Mouse (Mus musculus): ENCODE results near the gene Myh11. TPM values are rescaled to one million over a fixed set of nuclear protein-coding genes. Genes with fewer than 3 reads are reported as not detected.
"Not testable (repeated sequence)": the region's sequence is repeated elsewhere in the genome, so short reads cannot be mapped to it uniquely, and the experiment has no call there.

Myh11 gene
- total RNA-seq, 2 experiments from 2014 or later: 4.4 to 6.9 TPM

DNA sequence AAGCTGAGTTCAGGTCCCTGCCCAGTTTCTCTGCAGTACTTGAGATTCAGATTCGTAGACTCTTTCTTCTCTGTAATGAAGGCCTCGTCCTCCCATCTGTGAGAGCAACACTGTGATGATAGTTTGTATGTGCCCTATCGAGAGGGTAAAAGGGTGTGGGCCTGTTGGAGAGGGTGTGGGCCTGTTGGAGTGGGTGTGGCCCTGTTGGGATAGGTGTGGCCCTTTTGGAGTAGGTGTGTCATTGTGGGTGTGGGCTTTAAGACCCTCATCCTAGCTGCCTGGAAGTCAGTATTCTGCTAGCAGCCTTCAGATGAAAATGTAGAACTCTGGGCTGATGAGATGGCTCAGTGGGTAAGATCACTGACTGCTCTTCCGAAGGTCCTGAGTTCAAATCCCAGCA, 124.7 kb downstream of the Myh11 start:
- DNase-seq: no peak

DNA sequence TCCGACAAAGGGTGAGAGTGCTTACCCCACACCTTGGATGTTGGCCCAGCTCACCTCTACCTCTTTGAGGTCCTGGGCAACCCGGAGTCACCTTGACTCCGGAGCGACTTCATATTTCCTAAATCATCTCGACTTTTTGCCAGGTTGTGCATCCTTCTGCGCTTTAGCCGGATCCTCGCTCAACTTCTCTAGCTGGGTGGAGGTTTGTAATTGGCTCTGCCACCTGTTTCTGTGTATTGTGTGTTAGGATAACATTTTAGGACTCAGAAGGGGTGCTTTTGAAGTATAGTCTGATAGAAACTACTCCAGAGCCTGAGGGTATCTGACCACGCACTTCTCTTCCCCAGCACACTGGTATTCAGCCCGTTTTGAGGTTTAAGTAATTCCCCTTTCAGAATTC, 127.4 kb downstream of the Myh11 start:
- peak in 1 of 2 experiments; percentile 5 for DNase-seq

DNA sequence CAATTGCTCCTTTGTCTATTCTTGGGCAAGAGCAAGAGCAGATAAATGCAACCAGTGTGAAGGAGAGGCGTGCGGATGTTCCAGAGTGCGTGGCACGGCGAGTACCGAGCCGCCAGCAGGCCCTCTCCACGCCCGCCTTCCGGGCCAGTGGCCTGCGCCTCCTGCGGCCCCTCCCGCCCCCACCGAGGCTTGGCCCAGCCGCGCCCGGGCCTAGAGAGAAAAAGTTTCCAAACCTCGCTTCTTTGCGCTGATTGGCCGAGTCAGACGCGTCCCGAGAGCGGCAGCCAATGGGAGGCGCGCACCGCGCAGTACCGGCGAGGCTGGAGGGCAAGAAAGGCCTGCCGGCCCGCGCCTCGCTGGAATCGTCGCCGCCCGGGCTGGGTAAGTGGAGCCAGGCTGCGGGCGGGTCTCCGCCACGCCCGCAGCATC, 128.2 kb downstream of the Myh11 start, which contains the start of the genes Nde1 and Marf1:
Gene Nde1, plus strand, starts transcription at position 288 of the 429 bp plus-strand sequence.
Gene Marf1, minus strand, starts transcription at position 364 of the 429 bp plus-strand sequence.
- peak; percentile 97 for DNase-seq

DNA sequence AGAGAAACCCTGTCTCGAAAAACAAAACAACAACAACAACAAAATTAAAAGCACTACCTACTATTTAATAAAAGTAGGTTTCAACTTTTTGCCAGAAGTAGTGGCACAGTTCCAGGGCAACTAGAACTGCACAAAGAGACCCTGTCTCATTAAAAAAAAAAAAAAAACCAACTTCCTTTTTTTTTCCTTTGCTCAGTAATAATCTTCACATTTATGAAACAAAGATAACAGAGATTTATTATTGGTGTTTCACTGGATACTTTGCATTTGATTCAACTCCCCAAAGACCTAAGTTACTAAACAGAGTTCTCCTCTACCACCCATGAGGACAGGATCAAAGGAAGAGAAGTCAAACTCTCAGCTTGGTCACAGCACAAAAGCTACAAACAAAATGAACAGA, 130.2 kb downstream of the Myh11 start:
- DNase-seq: no peak

DNA sequence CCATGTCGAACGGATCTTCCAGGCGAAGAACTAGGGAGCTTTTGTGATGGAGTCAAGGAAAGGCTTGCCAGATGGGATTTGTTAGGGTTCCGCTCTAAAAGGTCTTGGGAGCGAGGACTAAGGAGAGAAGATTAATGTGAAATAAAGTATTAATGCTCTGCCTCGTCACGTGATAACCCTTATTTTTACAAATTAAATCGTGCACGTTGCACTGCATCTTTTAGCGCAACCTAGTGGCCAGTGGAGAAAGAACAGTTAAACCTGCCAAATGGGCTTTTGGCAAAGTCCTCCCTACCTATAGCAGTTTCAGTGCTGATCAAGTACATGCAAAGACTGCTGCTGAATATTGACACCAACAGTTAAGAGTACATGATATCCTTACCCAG, 131.4 kb downstream of the Myh11 start:
- peak; percentile 63 to 78 for DNase-seq

DNA sequence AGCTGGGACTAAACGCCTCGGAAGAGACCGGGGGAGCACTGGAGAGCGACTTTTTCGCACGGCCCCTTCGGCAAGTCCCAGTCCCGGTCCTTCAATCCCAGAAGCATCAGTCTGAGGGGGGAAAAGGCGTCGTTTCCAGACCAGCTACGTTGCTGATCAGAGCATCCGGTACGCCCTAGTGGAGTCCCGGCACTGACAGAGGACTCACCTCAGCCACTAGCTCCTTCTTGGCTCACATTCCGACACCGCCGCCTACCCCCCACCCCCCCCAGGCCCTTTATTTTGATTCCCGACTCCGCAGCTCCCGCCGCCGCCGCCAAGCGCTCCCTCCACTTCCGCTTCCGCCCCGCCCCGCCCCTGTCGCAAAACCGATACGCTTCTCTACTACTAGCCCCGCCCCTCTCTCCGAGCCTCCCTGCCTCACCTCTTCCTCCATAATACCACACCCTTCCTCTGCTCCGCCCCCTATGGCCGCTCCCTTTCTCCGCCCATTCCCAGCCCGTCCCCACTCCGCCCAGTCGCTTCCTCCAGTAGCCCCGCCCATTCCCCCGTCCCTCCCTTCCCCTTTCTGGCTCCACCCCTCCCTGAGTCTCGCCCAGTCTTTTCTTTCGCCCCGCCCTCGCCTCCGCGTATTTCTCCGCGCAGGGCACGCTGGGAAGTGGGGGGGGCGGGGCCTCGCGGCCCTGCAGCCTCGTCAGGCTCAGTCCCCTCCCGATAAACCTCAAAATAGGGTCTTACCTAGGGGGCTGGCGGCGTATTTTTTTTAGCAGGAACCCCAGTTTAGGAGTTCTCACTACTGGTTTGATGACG, 132.0 kb downstream of the Myh11 start:
- peak; percentile 100 for DNase-seq

DNA sequence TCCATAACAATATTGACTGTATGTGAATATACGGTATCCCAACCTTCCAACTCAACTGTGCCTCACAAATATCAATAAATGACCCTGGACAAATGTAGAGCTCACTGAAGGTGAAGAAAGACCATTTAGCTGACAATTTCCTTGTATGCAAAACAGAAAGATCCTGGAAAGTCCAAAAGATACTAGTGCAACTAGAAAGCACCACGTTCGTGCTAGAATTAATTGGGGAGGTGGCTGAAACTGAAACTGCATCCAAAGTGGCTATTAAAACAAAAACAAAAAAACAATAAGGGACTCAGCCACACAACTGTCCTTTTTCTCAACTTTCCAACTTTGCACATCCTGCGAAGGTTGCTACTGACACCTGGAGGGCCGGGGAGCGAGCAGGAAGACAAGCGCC, 132.6 kb downstream of the Myh11 start:
- no peak for DNase-seq

DNA sequence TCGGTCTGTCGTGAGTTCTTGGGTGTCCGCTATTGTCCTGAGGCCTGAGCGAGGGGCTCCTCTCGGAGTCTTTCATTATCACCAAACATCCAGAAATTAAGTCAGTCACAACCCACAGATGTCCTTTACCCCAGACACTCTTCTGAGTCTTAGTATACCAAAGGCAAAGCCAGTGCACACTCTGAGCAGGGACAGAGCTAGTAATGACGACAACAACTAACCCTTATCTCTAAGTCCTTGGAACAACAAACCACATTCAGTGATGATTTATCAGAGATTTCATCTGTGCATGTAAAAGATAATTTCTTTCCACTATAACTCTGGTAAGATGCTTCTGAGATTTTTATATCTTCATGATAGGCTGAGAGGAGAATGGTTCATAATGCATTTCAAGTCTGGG, 134.9 kb downstream of the Myh11 start:
- no peak for DNase-seq

DNA sequence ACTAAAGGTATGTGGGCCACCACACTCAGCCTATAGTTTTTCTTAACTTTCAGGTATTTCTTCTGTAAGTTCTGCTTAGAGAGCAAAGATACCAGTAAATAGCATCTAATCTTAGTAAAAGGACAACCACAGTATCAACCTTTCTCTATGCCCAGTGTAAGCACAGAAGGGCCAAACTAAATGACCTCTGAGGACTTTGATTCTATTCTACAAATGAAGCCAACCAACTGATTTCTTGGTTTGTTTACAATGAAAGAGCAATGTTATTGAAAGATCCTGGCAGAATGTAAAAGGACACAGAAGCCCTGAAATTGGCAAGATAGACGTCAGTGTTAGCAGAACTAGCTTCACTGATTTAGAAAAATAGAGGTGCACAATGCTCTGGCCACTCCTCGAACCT, 135.5 kb downstream of the Myh11 start:
- DNase-seq: not testable (repeated sequence)

DNA sequence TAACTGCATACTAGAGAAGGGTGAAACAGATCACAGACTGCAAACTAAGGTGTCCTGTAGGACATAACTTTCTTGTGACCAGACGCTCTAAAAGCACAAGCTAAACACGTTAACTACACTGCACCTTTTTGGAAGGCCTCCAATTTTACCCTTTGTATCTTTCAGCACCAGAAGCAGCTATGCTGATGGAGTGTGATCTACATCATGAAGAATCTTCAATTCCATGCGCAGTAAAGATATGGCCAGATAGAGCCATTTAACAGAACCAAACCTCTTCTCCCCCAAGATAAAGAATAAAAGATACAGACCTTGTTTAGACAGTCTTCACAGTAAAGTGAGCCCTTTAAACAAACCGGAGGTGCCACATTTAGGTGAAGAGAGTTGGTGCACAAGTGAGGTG, 139.5 kb downstream of the Myh11 start:
- DNase-seq: no peak

DNA sequence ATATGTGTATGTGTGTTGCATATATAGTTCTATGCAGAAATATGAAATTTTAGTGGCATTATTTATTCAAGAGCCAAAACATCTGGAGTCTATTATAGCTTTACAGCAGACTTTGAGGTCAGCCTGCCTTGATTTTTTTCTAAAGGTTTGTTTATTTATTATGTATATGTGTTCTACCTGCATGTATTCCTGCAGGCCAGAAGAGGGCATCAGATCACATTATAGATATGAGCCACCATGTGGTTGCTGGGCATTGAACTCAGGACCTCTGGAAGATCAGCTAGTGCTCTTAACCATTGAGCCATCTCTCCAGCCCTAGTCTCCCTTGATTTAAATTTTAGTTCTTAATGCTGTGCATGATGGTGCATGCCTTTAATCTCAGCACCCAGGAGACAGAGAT, 143.5 kb downstream of the Myh11 start:
- DNase-seq: no peak

Small RNA genes lying within 50 kb of the gene (microRNA-seq; reads per million reads assigned to microRNA genes)
- 1,625 reads per million, percentile 84 among the genes with 10 or more reads in this experiment for gene Mir484

Other genes with a start within 250 kb of the Myh11 start
- gene Nde1, start 128.1 kb downstream of the Myh11 start, total RNA-seq (2021): 10 to 100 TPM; 40.5 to 46.7 TPM
- gene Marf1, start 128.0 kb downstream of the Myh11 start, total RNA-seq (2021): 100 to 1,000 TPM; 110 to 152 TPM
- gene Fopnl, start 26.0 kb upstream of the Myh11 start, total RNA-seq (2021): 10 to 100 TPM; 51.8 to 63.2 TPM
- gene Abcc1, start 70.2 kb upstream of the Myh11 start, total RNA-seq (2021): 10 to 100 TPM; 20.1 to 20.7 TPM

All from adrenal gland, postnatal 36 days (tissue).